Mouse (Mus musculus): ENCODE measurements at regions not wholly inside any gene's neighbourhood (a gene's known extent, or its start where the extent isn't known, plus 50 kb on each side); places are given as distances from the start of the nearest gene placed in this dataset.
A peak's percentile ranks its signal among the peaks of the same experiment; 100 is the strongest.

DNA sequence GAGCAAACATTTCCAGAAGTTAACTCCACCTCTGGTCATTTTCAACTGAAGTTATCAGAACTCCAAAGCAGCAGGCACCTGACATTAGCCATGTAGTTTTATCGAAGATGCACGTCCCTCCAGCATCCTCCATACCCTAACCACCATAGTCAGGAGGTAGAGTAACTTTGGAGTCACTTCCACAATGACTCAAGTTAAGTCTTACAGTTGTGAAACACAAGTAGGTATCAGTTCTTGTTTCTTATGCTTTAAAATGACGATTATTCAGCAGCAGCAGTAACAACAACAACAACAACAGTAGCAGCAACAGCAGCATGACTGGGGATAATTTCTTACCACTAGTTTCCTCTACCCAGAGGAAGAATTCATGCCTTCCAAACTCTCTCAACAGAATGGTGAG is 51.3 kb upstream of the Tank start:
- DNase-seq (ENCODE audit: low spot score), result no peak

DNA sequence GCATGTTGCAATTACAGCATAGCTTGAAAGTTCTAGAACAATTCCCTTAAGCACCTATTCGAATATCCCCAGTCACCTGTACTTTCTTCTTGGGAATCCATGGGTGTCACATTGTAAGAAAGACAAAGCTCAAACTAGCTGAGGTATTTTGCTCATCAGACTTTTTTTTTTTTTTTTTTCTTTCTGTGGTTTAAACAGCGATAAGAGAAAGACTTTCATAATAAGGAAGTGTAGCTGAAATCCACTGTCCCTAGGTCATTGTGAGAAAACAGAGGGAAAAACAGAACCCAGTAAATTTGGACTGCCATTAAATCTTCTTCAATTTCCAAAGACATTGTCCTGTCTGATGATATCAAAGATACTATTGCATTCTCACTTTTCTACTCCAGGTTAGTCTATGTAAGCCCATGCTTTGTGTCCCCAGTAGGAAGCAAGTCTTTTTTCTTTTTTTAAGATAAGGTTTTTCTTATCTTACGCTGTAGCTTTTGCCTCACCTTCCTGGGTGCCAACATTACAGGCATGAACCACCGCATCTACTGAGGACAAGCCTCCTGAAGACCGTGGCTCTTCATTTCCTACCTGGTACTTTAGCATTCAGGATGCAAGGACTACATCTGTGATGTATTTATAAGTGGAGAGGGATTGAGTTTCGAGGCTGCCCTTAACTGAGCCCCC is 54.2 kb upstream of the Tank start:
- DNase-seq (ENCODE audit: low spot score), result no peak

DNA sequence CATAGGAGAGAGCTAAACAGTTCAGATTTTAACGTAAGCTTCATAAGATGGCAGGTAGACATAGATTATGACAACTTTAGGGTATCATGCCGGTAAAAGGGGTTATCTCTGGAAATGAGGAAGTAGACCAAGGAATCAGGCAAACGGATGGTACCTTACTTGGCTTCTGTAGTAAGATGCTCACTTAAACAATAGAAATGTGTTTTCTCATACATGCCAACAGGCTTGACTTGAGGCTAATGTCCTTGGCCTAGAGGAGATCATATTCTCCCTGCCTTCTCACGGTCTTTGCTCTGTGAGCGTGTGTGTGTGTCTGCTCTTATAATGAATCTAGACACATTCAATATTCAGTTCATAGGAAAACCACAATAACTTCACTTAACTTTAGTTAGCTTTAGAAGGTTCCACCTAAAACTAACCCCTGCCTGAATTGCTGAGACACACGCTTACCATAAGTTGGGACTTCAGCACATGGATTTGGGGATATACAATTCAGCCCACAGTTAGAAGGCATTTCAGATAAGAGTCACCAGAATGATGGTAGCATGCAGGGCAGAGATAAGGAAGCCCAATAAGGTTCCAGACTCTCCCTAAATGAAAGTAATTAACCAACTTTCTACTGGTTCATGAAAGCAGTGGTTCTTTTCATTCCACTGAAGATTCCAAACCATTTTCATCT is 63.8 kb upstream of the Tank start:
- no peak for DNase-seq (ENCODE audit: low spot score)

GRCm38 (mm10) chr2:61513787-61514444 is 64.5 kb upstream of the Tank start:
- DNase-seq (ENCODE audit: low spot score), result no peak

GRCm38 (mm10) chr2:61503594-61503993 is 74.8 kb upstream of the Tank start:
- DNase-seq (ENCODE audit: low spot score), result no peak

GRCm38 (mm10) chr2:61501922-61502321 is 76.5 kb upstream of the Tank start:
- no peak for DNase-seq (ENCODE audit: low spot score)

GRCm38 (mm10) chr2:61499266-61499665 is 79.1 kb upstream of the Tank start:
- no peak for DNase-seq (ENCODE audit: low spot score)

DNA sequence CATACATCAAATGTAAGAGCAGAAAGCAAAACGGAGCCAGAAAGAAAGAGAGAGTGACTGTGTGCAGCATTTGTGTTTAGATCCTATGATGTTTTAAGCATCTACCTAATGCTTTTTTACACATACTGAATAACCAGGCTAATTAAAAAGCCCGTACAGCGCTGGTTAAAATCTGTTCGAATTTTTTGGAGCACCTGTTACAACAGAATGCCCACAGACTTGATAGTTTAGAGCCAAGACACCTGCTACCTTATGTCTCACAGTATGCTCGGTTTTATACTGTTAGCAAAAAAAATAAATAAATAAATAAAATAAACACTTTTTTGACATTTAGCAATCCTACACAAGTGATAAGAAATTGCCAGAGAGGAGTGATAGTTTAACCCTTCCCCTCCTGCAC is 80.5 kb upstream of the Tank start:
- peak; percentile 35 for DNase-seq (ENCODE audit: low spot score)

GRCm38 (mm10) chr2:61496968-61497367 is 81.4 kb upstream of the Tank start:
- no peak for DNase-seq (ENCODE audit: low spot score)

DNA sequence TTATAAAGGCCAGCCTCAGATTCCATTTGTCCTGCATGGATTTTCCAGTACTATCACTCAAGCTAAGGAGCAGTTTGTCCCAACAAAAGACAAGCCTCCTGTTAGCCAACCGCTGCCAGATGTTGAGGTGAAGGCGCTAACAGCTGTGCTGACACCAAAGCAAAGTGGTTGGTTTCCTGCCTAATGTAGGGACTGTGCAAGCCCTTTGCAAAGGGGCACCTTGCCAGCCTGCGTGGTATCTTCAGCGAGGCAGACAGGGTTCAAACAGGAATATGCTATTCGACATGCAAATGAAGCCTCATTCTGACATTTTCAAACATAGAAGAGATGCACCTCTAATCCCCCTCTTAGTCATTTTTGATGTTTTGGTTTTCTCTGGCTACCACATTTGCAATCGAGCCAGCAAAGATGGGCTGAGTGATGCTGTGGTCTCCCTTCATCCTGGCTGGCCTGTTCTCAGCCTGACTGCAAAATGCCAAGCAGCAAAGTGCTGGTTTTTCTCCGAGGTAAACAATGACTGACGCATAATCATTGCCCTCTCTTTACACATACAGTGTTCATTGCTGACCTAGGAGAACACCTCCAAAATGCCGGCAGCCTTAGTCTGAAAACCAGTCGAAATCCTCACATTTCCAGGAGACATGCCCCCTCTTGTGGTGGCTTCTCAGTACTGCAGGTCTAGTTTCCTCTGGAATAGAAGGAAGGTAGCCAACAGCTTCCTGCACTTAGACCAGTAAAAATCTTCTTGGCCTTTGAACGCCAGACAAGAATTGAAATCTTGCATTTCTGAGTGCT is 84.3 kb upstream of the Tank start:
- peak; percentile 90 for DNase-seq (ENCODE audit: low spot score)

GRCm38 (mm10) chr2:61492043-61492743 is 86.2 kb upstream of the Tank start:
- DNase-seq (ENCODE audit: low spot score), result no peak

- no peak for DNase-seq (ENCODE audit: low spot score)
Measured at GRCm38 (mm10) chr2:61490436-61491109, 87.8 kb upstream of the Tank start.

- no peak for DNase-seq (ENCODE audit: low spot score)
Measured at GRCm38 (mm10) chr2:61489762-61490161, 88.6 kb upstream of the Tank start.

DNA sequence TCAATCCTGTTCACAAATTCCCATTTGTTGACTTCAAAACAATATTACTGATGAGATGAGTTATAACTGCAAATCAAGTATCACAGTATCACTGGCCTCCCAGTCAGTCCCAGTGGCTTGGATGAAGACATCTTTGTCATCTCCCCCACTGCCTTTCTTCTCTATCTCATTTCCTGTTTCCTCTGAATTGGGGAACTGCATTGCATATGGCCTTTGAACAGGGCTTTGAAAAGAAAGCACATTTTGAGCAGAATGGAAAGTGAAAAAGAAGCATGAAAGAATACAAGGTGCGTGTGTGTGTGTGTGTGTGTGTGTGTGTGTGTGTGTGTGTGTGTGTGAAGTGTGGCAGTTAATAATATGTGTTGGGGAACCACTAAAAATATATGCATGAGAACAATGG is 94.6 kb upstream of the Tank start:
- DNase-seq (ENCODE audit: low spot score), result no peak

DNA sequence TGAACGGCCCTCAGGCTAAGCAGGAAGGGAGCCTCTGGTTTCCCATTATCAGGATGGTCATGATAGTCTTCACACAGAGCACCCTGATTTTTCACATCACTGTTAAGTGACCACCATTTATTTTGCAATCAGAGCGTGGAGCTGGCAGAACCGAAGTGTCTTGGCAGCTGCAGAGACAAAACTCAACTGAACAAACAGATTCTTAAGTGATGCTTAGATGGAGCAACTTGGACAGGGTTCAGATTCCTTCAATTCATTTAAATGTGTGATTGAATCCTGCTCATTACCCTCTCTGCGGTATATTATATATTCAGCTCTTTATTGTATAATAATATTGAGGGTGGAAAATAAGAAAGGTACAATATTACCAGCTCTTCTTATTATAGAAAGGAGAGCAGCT is 101.7 kb upstream of the Tank start:
- DNase-seq (ENCODE audit: low spot score), result no peak

GRCm38 (mm10) chr2:61474626-61475025 is 103.8 kb upstream of the Tank start:
- DNase-seq (ENCODE audit: low spot score), result no peak

GRCm38 (mm10) chr2:61470521-61470920 is 107.9 kb upstream of the Tank start:
- DNase-seq (ENCODE audit: low spot score), result no peak

DNA sequence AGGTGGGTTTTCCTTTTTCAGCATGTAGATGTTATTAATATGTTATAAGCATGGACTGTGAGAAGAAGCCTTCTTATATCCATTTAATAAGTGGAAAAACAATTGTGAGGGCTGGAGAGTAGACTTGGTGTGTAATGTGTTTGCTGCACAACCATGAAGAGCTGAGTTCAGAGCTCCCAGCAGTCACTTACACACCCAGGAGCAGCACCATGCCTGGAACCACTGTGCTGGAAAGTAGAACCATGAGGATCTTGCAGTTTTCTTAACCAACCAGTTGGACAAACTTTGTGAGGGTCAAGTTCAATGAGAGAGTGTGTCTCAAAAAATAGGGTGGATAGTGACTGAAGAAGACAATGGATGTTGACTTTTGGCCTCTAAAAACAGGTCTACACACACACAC is 108.3 kb upstream of the Tank start:
- DNase-seq (ENCODE audit: low spot score), result no peak

DNA sequence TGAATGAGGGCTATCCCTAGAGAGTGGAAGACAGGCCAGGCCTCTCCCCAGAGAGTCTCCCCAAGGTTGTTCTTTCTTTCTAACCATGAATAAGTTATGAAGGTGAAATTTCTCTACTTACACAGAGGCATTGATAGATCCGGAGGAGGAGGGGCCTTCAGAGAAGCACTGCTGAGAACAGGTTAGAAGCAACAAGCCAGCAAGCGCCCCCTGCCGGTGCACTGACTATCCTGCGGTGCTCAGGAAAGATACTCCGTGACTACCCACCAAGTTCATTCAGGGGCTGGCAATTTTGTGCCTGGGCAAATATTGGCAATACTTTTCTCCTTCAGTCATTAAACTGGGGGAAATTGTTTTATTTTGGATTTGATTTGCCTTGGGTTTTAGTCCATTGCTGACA is 122.5 kb upstream of the Tank start:
- peak; percentile 56 for DNase-seq (ENCODE audit: low spot score)

DNA sequence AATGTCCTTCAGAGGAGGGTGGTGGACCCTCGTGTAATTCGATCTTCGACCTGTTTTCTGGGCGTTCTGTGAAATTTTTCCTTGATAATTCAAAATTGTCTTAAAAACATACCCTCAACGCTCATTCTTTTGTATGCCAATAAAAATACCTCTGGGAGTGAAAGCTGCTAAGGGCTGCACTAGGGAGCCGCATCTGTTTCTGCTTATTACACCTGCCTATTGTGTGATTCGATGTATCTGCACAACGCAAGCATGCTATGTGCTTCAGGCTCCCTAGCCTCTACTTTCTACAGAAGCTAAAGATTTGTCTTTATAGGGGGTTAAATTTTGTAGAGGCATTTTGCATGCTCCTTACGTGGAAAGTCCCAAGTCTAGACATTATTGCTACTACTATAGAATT is 123.7 kb upstream of the Tank start:
- DNase-seq (ENCODE audit: low spot score), result no peak

DNA sequence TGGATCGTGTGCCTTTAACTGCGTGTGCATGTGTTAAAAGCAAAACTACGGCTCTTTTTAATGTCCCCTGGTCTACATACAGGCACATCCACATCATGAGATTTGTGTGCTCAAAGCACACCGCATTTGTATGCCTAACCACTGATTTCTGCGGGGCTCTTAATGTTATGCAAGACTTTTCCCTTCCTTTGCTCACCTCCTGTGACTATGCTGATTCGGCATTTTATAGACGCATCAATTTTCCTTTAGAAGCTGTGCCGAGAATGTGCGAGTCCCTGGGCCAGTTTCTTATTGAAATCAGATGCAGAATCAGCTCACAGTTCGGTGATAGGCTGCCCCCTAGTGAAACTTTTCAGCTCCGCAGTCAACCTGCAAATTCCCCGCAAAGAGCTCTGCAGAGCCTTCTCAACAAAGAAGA is 124.1 kb upstream of the Tank start:
- peak; percentile 89 for DNase-seq (ENCODE audit: low spot score)

Data from layer of hippocampus, adult 11-12 months (tissue).